Mouse (Mus musculus) ovary, adult 18-20 months (tissue): ENCODE measurements around the gene Gba.
"Not testable (repeated sequence)": the region's sequence is repeated elsewhere in the genome, so short reads cannot be mapped to it uniquely, and the experiment has no call there.

Source experiments
- DNase-seq: peaks from one replicate; pipeline ENCODE4 v3.0.0; 2022; ENCODE audit warnings: low spot score, mixed read lengths

Gba gene

GRCm38 (mm10) chr3:89214681-89215411, 12.1 kb downstream of the Gba start, which contains the start of gene Thbs3:
Gene Thbs3 (plus strand): TSS chr3:89215180.
- DNase-seq: no peak

GRCm38 (mm10) chr3:89215853-89216252, 13.1 kb downstream of the Gba start:
- DNase-seq: peak; percentile 58

- not testable (repeated sequence) for DNase-seq
Observed at GRCm38 (mm10) chr3:89216407-89216806, 13.7 kb downstream of the Gba start.

- no peak for DNase-seq
Observed at GRCm38 (mm10) chr3:89218271-89218670, 15.5 kb downstream of the Gba start.

GRCm38 (mm10) chr3:89219546-89219945, 16.8 kb downstream of the Gba start:
- DNase-seq: no peak

- DNase-seq: no peak
Observed at GRCm38 (mm10) chr3:89221167-89221566, 18.4 kb downstream of the Gba start.

GRCm38 (mm10) chr3:89224796-89225195, 22.1 kb downstream of the Gba start:
- DNase-seq: no peak

- no peak for DNase-seq
Observed at GRCm38 (mm10) chr3:89225321-89225815, 22.6 kb downstream of the Gba start.

- DNase-seq: no peak
Observed at GRCm38 (mm10) chr3:89225918-89226317, 23.2 kb downstream of the Gba start.

GRCm38 (mm10) chr3:89226361-89226760, 23.6 kb downstream of the Gba start:
- DNase-seq: no peak

GRCm38 (mm10) chr3:89226900-89227299, 24.2 kb downstream of the Gba start, which contains the start of gene Mtx1:
Gene Mtx1 (minus strand): TSS chr3:89227088.
- no peak for DNase-seq

- peak; percentile 89 for DNase-seq
Observed at GRCm38 (mm10) chr3:89227307-89228179, 24.8 kb downstream of the Gba start.

GRCm38 (mm10) chr3:89228180-89228549, 25.4 kb downstream of the Gba start:
- peak; percentile 68 for DNase-seq

- DNase-seq: no peak
Observed at GRCm38 (mm10) chr3:89228836-89229235, 26.1 kb downstream of the Gba start, which contains the start of gene Muc1. Gene Muc1 (plus strand): TSS chr3:89229057.

- DNase-seq: no peak
Observed at GRCm38 (mm10) chr3:89229276-89229675, 26.5 kb downstream of the Gba start.

GRCm38 (mm10) chr3:89230561-89230960, 27.8 kb downstream of the Gba start:
- DNase-seq: no peak

GRCm38 (mm10) chr3:89231345-89231744, 28.6 kb downstream of the Gba start:
- no peak for DNase-seq

- DNase-seq: no peak
Observed at GRCm38 (mm10) chr3:89231772-89232275, 29.1 kb downstream of the Gba start.

GRCm38 (mm10) chr3:89232614-89233013, 29.9 kb downstream of the Gba start:
- no peak for DNase-seq

- DNase-seq: no peak
Observed at GRCm38 (mm10) chr3:89233562-89234110, 30.9 kb downstream of the Gba start.

- DNase-seq: no peak
Observed at GRCm38 (mm10) chr3:89236516-89236915, 33.8 kb downstream of the Gba start.

GRCm38 (mm10) chr3:89237682-89238081, 35.0 kb downstream of the Gba start:
- no peak for DNase-seq
